Mouse (Mus musculus) left cerebral cortex, adult 8-10 months (tissue): ENCODE data around the gene Kcnc1. TPM values are rescaled to one million over a fixed set of nuclear protein-coding genes. Genes with fewer than 3 reads are reported as not detected.

Source experiments
- DNase-seq, 2 experiments: peaks; one replicate each; pipeline ENCODE4 v3.0.0; 2022; ENCODE audit warnings: low spot score in 2 of 2
- total RNA-seq, 4 experiments: library from RNA; stranded (reverse); gene quantifications; 2 replicates each; pipeline ENCODE4 v1.2.4; 2022

The Kcnc1 gene
- total RNA-seq, 4 experiments from 2014 or later: 134 to 153 (median 136) TPM

DNA sequence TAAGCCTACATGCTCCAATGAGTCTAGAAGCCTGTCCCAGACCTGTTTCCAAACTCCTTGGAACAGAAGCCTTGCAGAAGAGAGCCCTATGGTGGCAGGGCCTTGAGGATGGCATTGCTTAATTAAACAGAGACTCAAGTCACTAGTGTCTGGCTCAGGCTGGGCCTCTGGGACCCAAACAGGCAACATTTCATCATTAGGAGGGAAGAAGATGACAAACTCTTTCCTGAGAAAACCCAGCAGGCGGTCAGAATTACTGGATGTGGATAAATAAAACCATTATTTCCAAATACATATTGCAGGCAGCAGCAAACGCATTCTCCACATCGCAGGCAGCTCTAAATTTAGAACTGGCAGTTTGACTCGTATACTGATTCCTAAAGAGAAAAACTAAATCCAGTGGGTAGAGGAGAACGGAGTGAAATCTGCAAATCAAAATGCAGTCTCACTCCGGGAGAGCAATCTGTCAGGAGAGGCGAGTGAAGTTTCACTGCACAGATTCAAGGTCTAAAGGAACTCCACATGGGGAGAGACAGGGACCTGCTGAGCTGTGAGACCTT is 70.2 kb downstream of the Kcnc1 start:
- DNase-seq: no peak

DNA sequence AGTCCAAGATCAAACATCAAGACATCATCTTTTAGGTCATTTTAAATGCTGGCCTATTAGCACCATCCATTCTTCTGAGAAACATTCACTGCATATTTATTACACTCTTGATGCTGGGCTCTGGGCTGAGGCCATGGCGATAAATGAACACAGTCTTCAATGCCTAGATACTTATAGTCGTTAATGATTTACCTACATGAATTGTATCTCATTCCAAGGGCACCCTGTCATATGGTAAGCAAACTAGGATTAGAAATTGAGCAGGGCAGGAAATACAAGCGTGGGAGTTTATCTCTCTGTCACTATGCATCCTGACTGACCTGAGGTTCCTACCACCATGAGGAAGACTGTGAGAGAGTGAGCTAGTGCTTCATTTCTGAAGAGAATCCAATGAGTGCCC is 73.2 kb downstream of the Kcnc1 start:
- DNase-seq: no peak

DNA sequence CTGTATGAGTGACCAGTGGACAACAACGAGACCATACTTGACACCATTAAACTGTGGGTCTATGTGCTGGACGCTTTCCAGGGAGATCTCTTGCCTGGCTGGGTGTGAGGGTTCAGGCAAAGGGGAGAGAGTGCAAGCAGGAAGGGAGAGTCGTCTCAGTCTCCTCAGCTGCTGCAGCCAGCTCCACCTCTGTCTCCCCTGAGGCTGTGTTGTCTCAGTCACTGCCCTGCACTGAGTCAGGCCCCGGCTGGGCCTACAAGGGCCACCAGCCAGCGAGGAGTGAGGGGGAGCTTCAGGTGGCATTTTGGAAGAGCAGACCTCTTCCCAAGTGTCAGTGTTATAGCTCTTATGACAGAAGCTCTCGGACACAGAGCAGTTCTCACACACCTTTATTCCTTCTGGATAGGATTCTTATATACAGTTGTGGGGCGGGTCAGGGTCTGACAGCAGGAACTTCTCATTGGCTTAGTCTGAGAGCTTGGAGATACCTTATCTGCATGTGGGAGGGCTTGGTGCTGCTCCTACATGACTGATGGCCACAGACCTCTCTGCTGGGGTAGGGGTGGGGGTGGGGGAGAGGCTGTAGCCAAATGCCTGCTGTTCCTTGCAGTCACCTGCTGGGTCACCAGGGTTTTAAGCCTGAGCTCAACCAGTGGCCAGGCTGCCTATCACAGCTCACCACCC is 74.9 kb downstream of the Kcnc1 start:
- DNase-seq: no peak

DNA sequence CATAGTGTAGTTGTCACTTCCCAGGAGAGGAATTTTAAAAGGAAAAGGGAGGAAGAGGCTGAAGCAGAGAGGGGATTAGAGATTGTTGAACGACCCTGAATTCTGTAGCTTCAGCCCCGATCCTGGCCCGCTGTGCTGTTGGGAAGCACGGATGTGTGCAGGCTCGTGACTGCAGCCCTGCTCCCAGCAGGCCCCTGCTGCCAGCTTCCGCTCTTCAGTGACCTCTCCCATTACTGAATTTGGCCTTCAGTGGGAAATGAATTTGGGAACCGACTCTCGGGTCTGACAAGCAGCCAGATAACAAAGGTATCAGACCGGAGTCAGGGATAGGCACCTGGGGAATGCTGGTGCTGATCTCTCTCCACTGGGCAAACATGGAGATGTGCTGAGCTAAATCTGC is 76.8 kb downstream of the Kcnc1 start:
- DNase-seq: no peak

DNA sequence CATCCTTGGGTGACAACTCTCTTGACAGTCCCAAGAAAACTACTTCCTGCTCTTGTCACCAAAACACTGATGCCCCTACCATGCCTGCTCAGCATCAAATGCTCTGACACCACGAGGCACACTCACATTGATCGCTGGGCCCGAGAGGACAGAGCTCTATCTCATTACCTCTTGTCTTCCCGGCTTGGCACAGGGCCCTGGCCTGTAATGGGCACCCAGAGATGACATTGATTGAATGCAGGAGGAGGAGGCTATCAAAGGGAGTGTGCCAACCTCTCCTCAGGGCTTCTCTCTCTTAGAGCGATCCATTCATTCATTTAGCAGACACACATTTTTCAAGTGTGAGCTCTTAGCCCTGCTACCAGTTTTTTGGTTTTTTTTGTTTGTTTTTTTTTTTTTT is 79.2 kb downstream of the Kcnc1 start:
- no peak for DNase-seq

DNA sequence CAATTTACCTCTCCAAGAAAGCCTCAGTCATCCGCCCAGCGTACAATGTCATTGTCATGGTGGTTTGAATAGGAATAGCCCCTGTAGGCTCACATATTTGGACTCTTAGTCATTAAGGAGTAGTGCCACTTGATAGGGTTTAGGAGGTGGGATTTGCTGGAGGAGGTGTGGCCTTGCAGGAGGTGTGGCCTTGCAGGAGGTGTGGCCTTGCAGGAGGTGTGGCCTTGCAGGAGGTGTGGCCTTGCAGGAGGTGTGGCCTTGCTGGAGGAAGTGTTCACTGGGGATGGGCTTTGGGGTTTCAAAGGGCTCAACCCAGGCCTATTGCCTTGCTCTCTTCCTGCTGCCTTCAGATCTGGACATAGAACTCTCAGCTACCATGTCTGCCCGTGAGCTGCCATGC is 81.2 kb downstream of the Kcnc1 start:
- no peak for DNase-seq

DNA sequence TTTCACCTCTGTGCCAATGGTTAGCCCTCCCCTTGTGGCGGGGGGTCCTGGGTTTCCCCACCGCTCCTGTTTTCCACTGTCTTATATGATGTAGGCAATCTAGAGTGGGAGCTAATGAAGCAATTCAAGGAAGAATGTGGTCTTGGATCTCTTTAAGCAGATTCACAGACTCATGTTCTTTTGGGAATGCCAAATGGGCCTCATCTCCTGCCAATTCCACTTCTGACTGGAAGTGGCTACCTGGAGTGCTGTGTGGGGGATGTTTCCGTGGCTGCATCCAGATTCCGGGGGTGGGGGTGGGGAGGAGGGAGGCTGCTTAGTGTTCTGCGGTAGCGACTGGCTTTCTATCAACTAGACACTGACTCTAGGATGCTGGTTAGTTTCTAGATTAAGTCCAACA is 83.5 kb downstream of the Kcnc1 start:
- DNase-seq: no peak

DNA sequence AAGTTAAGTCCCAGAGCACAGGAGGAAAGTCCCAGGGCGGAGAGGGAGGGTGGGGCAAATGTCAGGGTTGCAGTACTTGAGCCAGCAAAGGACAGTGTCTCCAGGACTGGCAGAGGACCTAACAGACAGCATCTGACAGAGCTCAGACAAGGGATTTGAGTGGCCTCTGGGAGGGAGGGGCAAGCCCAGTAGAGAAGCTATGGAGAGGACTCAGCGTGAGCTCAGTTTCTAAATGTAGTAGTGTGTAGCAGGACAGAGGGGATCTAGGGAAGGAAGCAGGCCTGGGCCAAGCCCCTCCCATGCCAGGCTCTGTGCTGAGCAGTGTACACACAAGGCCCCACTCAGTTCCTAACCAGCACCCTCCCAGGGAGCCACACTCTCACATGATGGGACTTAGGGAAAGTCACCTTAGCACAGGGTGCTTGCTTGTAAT is 85.8 kb downstream of the Kcnc1 start:
- DNase-seq: no peak

DNA sequence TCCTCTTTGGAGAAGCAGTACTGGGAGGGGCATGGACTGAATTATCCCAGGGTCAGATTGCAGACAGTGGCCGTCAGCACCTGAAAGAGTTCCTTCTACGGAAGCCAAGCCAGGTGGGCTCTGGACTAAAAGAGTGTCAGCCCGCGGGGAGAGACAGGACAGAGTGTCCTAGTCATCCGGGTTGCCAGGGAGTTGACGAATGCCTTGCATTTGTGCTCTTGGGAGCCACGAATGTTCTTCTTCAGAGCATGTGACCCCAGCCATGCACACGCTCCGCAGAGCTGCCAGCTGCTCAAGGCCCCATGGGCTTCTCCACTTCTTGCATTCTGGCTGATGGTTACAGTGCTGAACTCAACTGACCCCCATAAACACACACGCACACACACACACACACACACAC is 86.8 kb downstream of the Kcnc1 start:
- no peak for DNase-seq

DNA sequence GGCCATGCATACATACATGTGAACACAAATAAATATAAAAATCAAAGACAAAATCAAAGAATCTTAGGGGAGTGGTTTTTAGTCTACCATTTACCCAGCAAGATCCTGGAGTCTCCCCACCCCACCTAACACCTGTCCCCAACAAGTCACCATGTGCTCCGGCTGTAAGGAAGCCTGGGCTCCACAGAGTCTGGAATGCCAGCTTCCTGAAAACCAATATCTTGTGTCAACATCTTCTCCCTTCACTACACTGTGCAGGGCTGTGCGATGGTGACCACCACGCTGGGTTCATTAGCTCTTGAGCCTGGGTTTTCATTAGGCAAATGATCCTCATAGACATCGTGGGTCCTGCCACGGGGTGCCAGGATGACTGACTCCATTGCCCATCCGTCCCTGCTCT is 87.9 kb downstream of the Kcnc1 start:
- DNase-seq: no peak

DNA sequence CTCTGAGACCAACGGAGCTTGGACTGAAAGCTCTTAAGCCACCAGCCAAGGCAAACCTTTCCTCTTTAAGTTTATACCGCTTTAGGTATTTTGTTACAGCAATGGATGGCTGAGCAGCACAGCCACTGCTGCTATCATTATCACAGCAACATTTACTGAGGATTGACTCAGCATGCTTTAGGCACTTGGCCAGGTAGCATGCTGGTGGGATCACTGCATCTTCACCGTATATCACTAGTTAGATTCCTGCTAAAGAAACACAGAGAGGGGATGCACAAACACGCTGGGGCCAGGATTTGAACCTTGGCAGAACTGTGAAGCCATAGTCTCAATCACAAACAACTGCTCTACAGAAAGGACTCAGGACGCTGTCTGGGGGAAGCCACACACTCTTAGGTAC is 90.5 kb downstream of the Kcnc1 start:
- no peak for DNase-seq

DNA sequence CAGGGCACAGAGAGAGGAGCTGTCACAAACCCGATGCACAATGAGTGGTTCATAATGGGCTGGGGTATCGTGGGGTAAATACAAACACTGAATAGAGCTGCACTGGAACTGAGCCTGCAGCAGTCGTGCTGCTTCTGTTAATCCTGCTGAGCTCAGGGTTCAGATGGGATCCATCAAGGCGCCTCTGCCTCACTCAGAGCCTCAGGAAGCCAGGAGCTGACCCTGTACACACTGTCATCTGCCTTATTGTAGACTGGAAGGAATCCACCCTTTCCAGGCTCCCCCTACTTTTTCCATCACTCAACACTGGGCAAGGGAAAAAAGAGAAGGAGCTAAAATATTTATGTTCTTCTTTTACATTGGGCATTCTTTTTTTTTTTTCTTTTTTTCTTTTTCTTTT is 91.1 kb downstream of the Kcnc1 start:
- no peak for DNase-seq

Other genes starting within 250 kb of the Kcnc1 start
- gene Abcc8, start 216.5 kb upstream of the Kcnc1 start, total RNA-seq: 10 to 100 TPM; 33.4 to 41.0 (median 38.5) TPM
- under 1 TPM in 2 of 4 experiments, not detected in 2; 0.24 to 0.79 TPM for gene Ush1c, start 158.0 kb upstream of the Kcnc1 start, total RNA-seq
- under 1 TPM; 0.07 to 0.11 (median 0.10) TPM for gene Otog, start 155.5 kb upstream of the Kcnc1 start, total RNA-seq
- under 1 TPM in 2 of 4 experiments, not detected in 2; 0.19 to 0.23 TPM for gene Myod1, start 20.0 kb upstream of the Kcnc1 start, total RNA-seq
- 10 to 100 TPM; 66.3 to 76.8 (median 71.3) TPM for gene Sergef, start 243.3 kb downstream of the Kcnc1 start, total RNA-seq